Mouse (Mus musculus): Measurements from ENCODE around the gene Mrps18a.

DNA sequence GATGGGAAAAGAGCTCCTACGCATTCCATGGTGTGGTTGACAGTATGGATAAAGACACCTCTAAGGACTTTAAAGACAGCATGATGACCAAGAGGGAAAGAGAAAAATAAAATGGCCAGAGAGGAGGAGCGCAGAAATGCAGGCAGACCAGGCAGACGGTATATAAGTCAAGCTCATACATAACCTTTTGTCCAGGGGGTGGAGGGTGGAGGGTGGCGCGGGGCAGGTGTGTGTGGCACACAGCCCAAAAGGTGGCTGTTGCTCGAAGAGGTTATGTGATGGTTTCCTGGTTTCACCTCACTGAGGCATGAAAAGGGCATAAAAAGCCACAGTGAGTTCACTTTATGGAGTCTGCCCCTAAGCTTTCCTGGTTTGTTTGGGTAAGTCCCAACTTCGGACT lies 51.8 kb downstream of the Mrps18a start:
- TF ChIP-seq CTCF (IDR thresholded peaks at IDR 0.05; ENCODE audit: low read depth, low read length), result no peak
- TF ChIP-seq GATA2 (IDR thresholded peaks at IDR 0.05; ENCODE audit: borderline replicate concordance, low read depth, low read length), result no peak
- TF ChIP-seq TAL1 (conservative IDR thresholded peaks at IDR 0.05; ENCODE audit: low read depth, low read length), result no peak

Measured in G1E (cell line).